Mouse (Mus musculus): Measurements from ENCODE around the gene Fbxw7.

DNA sequence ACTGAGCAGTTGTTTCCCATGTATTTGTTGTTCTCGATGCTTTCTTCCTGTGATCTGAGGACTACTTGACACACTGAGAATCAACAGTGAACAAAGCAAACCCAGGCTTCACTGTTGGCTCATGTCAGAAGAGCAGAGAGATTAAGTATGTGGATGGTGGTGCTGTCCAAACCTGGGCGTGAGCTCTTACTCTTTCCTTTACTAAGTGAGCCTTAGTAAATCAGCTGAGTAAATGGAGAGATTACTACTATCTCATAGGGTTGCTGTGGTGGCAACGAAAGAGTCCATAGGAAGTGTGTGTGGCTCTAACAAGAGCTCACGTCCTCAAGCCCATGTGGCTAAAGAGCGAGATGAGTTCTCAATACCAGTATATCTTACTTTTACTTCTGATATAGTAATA is 121.9 kb downstream of the Fbxw7 start:
- TF ChIP-seq CTCF (IDR thresholded peaks at IDR 0.05; ENCODE audit: control insufficient read depth, insufficient read depth, insufficient replicate concordance, low read depth, low read length) (no peak), POLR2A (IDR thresholded peaks at IDR 0.05; ENCODE audit: control insufficient read depth, low read depth, low read length) (no peak)

All from testis, adult 2 months (tissue).